11 mouse cellular contexts compared by ENCODE assay signal in the genomic region with DNA sequence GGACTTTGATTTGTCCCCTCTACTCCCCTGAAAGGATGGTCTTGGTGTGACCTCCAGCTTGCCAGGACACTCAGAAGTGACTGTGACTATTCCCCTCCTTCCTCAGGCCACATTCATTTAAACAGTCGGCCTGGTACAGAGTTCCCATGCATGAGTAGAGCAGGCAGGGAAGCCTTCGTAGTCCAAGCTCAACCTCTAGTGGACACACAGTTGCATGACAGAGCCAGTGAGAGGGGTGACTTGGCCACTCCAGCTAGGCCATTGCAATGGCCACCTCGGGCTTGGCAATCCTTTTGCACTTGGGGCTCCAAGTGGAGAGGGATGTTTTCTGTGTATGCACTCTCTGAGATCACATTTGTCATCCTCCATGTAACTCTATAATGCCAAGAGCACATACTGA.
DNase-seq lines count a peak whose midpoint lies in the region; ATAC-seq and TF ChIP-seq lines count a peak whose summit lies in the region.
"Had no signal": no experiment of that assay in that cellular context is flagged by ENCODE, and none has a peak within 500 bp of the region (broad histone marks: within the 10 kb centered on the region; RNA-seq: fewer than 3 reads in every experiment).

No protein-coding gene starts in this region.

- 25% methylated on average over 3 of the region's 3 CpGs for WGBS in kidney, adult 2 months
- WGBS in neural tube, embryonic 11.5 days: 51% methylated on average over 3 of the region's 3 CpGs
- 58% methylated on average over 3 of the region's 3 CpGs for WGBS in neural tube, embryonic 15.5 days
- WGBS in embryonic facial prominence, embryonic 10.5 days: 48% methylated on average over 3 of the region's 3 CpGs

- no peak overlapping the region for H3K4me2 ChIP-seq in neural tube, embryonic 11.5 days (ENCODE audit: low read depth)
- H3K4me2 ChIP-seq in neural tube, embryonic 15.5 days: no peak overlapping the region
- H3K4me2 ChIP-seq: forebrain, embryonic 13.5 days; hindbrain, embryonic 13.5 days; limb, embryonic 15.5 days had no signal

- H3K27ac ChIP-seq in kidney, adult 2 months (ENCODE audit: insufficient read depth, low read depth, low read length): no peak overlapping the region
- no peak overlapping the region for H3K27ac ChIP-seq in neural tube, embryonic 11.5 days (ENCODE audit: low read depth, low read length)
- no peak overlapping the region for H3K27ac ChIP-seq in neural tube, embryonic 15.5 days (replicated peaks)
- no peak overlapping the region for H3K27ac ChIP-seq in embryonic facial prominence, embryonic 10.5 days (replicated peaks)
- H3K27ac ChIP-seq: forebrain, embryonic 13.5 days; hindbrain, embryonic 13.5 days; limb, embryonic 15.5 days had no signal

- no peak for TF ChIP-seq POLR2A in kidney, adult 2 months (IDR thresholded peaks at IDR 0.05; ENCODE audit: low read depth, low read length)

- no peak overlapping the region for H3K4me3 ChIP-seq in kidney, adult 2 months (ENCODE audit: insufficient read depth, low read depth, low read length)
- H3K4me3 ChIP-seq in neural tube, embryonic 11.5 days (ENCODE audit: low read depth, low read length): no peak overlapping the region
- no peak overlapping the region for H3K4me3 ChIP-seq in neural tube, embryonic 15.5 days (replicated peaks)
- no peak overlapping the region for H3K4me3 ChIP-seq in embryonic facial prominence, embryonic 10.5 days
- H3K4me3 ChIP-seq: forebrain, embryonic 13.5 days; hindbrain, embryonic 13.5 days; limb, embryonic 15.5 days had no signal

- H3K27me3 ChIP-seq in kidney, adult 2 months (replicated peaks; ENCODE audit: control insufficient read depth, insufficient read depth, low read length): no peaks in the 10 kb centered on the region
- no peaks in the 10 kb centered on the region for H3K27me3 ChIP-seq in neural tube, embryonic 11.5 days (ENCODE audit: control insufficient read depth, insufficient read depth, low read length)
- no peaks in the 10 kb centered on the region for H3K27me3 ChIP-seq in neural tube, embryonic 15.5 days (replicated peaks)
- no peaks in the 10 kb centered on the region for H3K27me3 ChIP-seq in embryonic facial prominence, embryonic 10.5 days (replicated peaks; ENCODE audit: low read depth, poor library complexity, severe bottlenecking)
- H3K27me3 ChIP-seq: forebrain, embryonic 13.5 days; hindbrain, embryonic 13.5 days; limb, embryonic 15.5 days had no signal

- no peaks in the 10 kb centered on the region for H3K4me1 ChIP-seq in kidney, adult 2 months (ENCODE audit: control insufficient read depth, insufficient read depth, low read length)
- no peaks in the 10 kb centered on the region for H3K4me1 ChIP-seq in neural tube, embryonic 11.5 days (ENCODE audit: control insufficient read depth, insufficient read depth, low read length)
- H3K4me1 ChIP-seq in neural tube, embryonic 15.5 days: no peaks in the 10 kb centered on the region
- peaks cover 20% of the 10 kb centered on the region for H3K4me1 ChIP-seq in embryonic facial prominence, embryonic 10.5 days
- H3K4me1 ChIP-seq: hindbrain, embryonic 13.5 days had no signal

- H3K9me3 ChIP-seq in neural tube, embryonic 11.5 days (ENCODE audit: control insufficient read depth, low read length): no peaks in the 10 kb centered on the region
- H3K9me3 ChIP-seq in neural tube, embryonic 15.5 days (replicated peaks): no peaks in the 10 kb centered on the region
- no peaks in the 10 kb centered on the region for H3K9me3 ChIP-seq in embryonic facial prominence, embryonic 10.5 days
- H3K9me3 ChIP-seq: forebrain, embryonic 13.5 days; hindbrain, embryonic 13.5 days; limb, embryonic 15.5 days had no signal

- DNase-seq in kidney, adult 2 months: no peak
- no peak for DNase-seq in kidney, postnatal 36 days
- peak; percentile 33 for DNase-seq in neural tube, embryonic 11.5 days (ENCODE audit: low spot score)
- peak; percentile 32 for DNase-seq in embryonic facial prominence, embryonic 10.5 days (ENCODE audit: low spot score)
- DNase-seq in thymus, postnatal 4 days: no peak
- DNase-seq: cerebellum, adult 11 months had no signal

- ATAC-seq in neural tube, embryonic 11.5 days (ENCODE audit: insufficient read depth, low FRiP score, low TSS enrichment): no peak
- no peak for ATAC-seq in neural tube, embryonic 15.5 days (ENCODE audit: low FRiP score)
- no peak for ATAC-seq in frontal cortex, adult (ENCODE audit: low TSS enrichment)
- ATAC-seq: forebrain, embryonic 13.5 days had no signal

- no peak overlapping the region for H3K9ac ChIP-seq in neural tube, embryonic 11.5 days (ENCODE audit: low read length)
- no peak overlapping the region for H3K9ac ChIP-seq in neural tube, embryonic 15.5 days (replicated peaks)
- H3K9ac ChIP-seq: forebrain, embryonic 13.5 days; hindbrain, embryonic 13.5 days; limb, embryonic 15.5 days had no signal

- no peaks in the 10 kb centered on the region; the same call in 1 of the 2 replicates for H3K36me3 ChIP-seq in kidney, adult 2 months (ENCODE audit: control insufficient read depth, insufficient read depth, low read length)
- H3K36me3 ChIP-seq in neural tube, embryonic 11.5 days (ENCODE audit: control insufficient read depth, insufficient read depth, low read length): no peaks in the 10 kb centered on the region
- H3K36me3 ChIP-seq in neural tube, embryonic 15.5 days: peaks cover 24% of the 10 kb centered on the region
- peaks cover 38% of the 10 kb centered on the region for H3K36me3 ChIP-seq in embryonic facial prominence, embryonic 10.5 days (replicated peaks)

- TF ChIP-seq CTCF in kidney, adult 2 months (conservative IDR thresholded peaks at IDR 0.05; ENCODE audit: insufficient read depth, insufficient read length, low read depth, low read length): peak; percentile 70

Comparison
In these comparisons a context has a peak if more than half of its experiments do, and no peak if none do; other contexts are left out.
1. DNase-seq: peak in neural tube, embryonic 11.5 days (single experiment) and embryonic facial prominence, embryonic 10.5 days (single experiment); none in kidney, adult 2 months (single experiment), kidney, postnatal 36 days (0 of 2) and thymus, postnatal 4 days (single experiment).